9 mouse cellular contexts compared by ENCODE assay signal in the genomic region with DNA sequence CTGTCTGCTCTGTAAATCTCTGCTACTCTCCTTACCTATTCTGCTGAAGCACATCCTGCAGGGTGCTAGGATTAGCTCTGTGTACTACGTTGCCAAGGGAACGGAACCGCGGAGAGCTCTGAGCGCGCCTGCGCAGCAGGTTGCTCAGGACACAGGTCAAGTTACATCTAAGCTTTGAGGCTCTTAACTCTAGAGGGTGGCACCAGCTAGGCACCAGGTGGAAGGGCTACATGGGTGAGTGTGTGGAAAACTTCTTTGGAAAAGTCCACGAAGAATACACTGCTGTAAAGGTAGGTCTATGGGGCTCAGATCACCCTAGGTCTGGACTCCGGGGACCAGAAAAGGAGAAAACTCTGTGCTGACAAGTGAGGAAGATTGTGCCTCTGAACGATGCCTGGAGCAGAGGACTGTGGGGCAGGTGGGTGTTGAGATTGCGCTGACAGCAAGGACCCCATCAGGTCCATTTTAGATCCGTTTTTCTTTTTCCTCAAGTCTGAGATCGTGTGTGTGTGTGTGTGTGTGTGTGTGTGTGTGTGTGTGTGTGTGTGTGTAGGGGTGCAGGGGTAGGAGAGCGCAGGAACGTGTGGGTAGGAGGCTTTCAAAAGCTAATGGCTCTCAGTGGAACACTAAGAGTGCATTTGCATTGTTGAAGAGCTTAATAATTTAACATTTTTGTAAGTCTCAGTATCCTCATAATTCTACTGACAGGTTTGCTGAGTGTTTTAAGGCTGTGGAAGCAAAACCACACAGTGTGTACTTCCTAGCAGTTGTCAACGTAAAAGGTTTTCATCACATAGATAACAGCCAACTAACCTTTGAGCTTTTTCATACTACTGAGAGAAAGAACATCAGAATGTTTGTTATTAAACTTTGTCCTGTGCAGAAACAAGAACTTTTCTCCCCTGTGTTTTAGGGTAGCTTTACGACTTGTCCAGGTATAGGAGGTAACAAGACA. TPM values are rescaled to one million over a fixed set of nuclear protein-coding genes. Genes with fewer than 3 reads are reported as not detected.
DNase-seq lines count a peak whose midpoint lies in the region; ATAC-seq lines count a peak whose summit lies in the region.
"Had no signal": no experiment of that assay in that cellular context is flagged by ENCODE, and none has a peak within 500 bp of the region (broad histone marks: within the 10 kb centered on the region; RNA-seq: fewer than 3 reads in every experiment).

No protein-coding gene starts in this region.

- peak; percentile 96 for ATAC-seq in embryonic facial prominence, embryonic 11.5 days (replicated peaks; ENCODE audit: insufficient number of reproducible peaks, low FRiP score, low TSS enrichment, low read depth)
- peak; percentile 90 for ATAC-seq in hindbrain, embryonic 14.5 days (ENCODE audit: low FRiP score)

- DNase-seq in layer of hippocampus, adult 11-12 months (ENCODE audit: low spot score): peak; percentile 13
- DNase-seq in layer of hippocampus, adult 9-10 months (ENCODE audit: low spot score): no peak
- peak; percentile 83 for DNase-seq in embryonic facial prominence, embryonic 11.5 days (ENCODE audit: low spot score)
- DNase-seq in hindbrain, embryonic 14.5 days (ENCODE audit: low spot score): peak; percentile 53
- DNase-seq in layer of hippocampus, postnatal 25 days (ENCODE audit: extremely low spot score in 1 of 2, low spot score in 1 of 2): peak; percentile 7 to 18
- DNase-seq in lung, postnatal 10 days: peak; percentile 34
- peak; percentile 74 for DNase-seq in retina, embryonic 14.5 days (ENCODE audit: low spot score)
- no peak for DNase-seq in c-Kit-positive CD71-positive TER-119-positive erythroid progenitor cells, embryonic 14.5 days (ENCODE audit: low spot score)

- no peaks in the 10 kb centered on the region for H3K9me3 ChIP-seq in embryonic facial prominence, embryonic 11.5 days (replicated peaks; ENCODE audit: control insufficient read depth, low read length)
- no peaks in the 10 kb centered on the region for H3K9me3 ChIP-seq in hindbrain, embryonic 14.5 days (ENCODE audit: control insufficient read depth, low read length)

- no peak overlapping the region for H3K9ac ChIP-seq in embryonic facial prominence, embryonic 11.5 days (replicated peaks; ENCODE audit: low read length)
- peak overlapping the region; percentile 30; the same call in 1 of the 2 replicates for H3K9ac ChIP-seq in hindbrain, embryonic 14.5 days

- 25% methylated on average over 16 of the region's 17 CpGs for WGBS in embryonic facial prominence, embryonic 11.5 days
- 23% methylated on average over 17 of the region's 17 CpGs for WGBS in hindbrain, embryonic 14.5 days

- no peaks in the 10 kb centered on the region for H3K36me3 ChIP-seq in embryonic facial prominence, embryonic 11.5 days (replicated peaks; ENCODE audit: control insufficient read depth, insufficient read depth, low read depth, low read length)
- no peaks in the 10 kb centered on the region for H3K36me3 ChIP-seq in hindbrain, embryonic 14.5 days (replicated peaks; ENCODE audit: control insufficient read depth, insufficient read depth)

- H3K27ac ChIP-seq in embryonic facial prominence, embryonic 11.5 days (replicated peaks; ENCODE audit: low read depth, low read length): no peak overlapping the region
- no peak overlapping the region for H3K27ac ChIP-seq in hindbrain, embryonic 14.5 days
- H3K27ac ChIP-seq: macrophage had no signal

- H3K4me3 ChIP-seq in embryonic facial prominence, embryonic 11.5 days (ENCODE audit: low read depth, low read length): no peak overlapping the region
- peak overlapping the region; percentile 19 for H3K4me3 ChIP-seq in hindbrain, embryonic 14.5 days (replicated peaks; ENCODE audit: low read length)

- H3K27me3 ChIP-seq in embryonic facial prominence, embryonic 11.5 days (ENCODE audit: control insufficient read depth, insufficient read depth, low read length): no peaks in the 10 kb centered on the region
- no peaks in the 10 kb centered on the region for H3K27me3 ChIP-seq in hindbrain, embryonic 14.5 days (ENCODE audit: control insufficient read depth, insufficient read depth, low read length)

- 0 out of 2 replicates have a peak, but pooled peaks cover 3% of the 10 kb centered on the region for H3K4me1 ChIP-seq in embryonic facial prominence, embryonic 11.5 days (ENCODE audit: control insufficient read depth, insufficient read depth, low read length)
- H3K4me1 ChIP-seq in hindbrain, embryonic 14.5 days (replicated peaks; ENCODE audit: control insufficient read depth, insufficient read depth, low read length): 0 out of 2 replicates have a peak, but pooled peaks cover 4% of the 10 kb centered on the region

- peak overlapping the region; percentile 32 for H3K4me2 ChIP-seq in embryonic facial prominence, embryonic 11.5 days (ENCODE audit: low read depth, low read length)
- peak overlapping the region; percentile 52 for H3K4me2 ChIP-seq in hindbrain, embryonic 14.5 days (replicated peaks)

RNA-seq across cellular contexts. Expression of gene Pifo, which starts 12.8 kb away (rescaled TPM):
- not detected in 2 replicates for polyA plus RNA-seq in embryonic facial prominence, embryonic 11.5 days (2014; fragmentation: Nextera tagmentation; extraction: Ambion mirVana)
- polyA plus RNA-seq in hindbrain, embryonic 14.5 days (2014; fragmentation: Nextera tagmentation; extraction: Ambion mirVana): 7.5 and 15.1 TPM in 2 replicates
- total RNA-seq in layer of hippocampus, postnatal 25 days (2021): under 1 TPM in 1 of 2 experiments, not detected in 1; 0.30 TPM
- polyA plus RNA-seq: macrophage had no signal

RNA-seq across cellular contexts. Expression of gene Ovgp1, which starts 28.2 kb away (rescaled TPM):
- 1.9 and 2.1 TPM in 2 replicates for polyA plus RNA-seq in embryonic facial prominence, embryonic 11.5 days (2014; fragmentation: Nextera tagmentation; extraction: Ambion mirVana)
- 4.0 and 4.1 TPM in 2 replicates for polyA plus RNA-seq in hindbrain, embryonic 14.5 days (2014; fragmentation: Nextera tagmentation; extraction: Ambion mirVana)
- total RNA-seq in layer of hippocampus, postnatal 25 days (2021): 1 to 10 TPM; 1.0 to 3.2 TPM

RNA-seq across cellular contexts. Expression of gene Chil5, which starts 30.9 kb away (rescaled TPM):
- 0.29 TPM in 1 of 2 replicates, not detected in the other for polyA plus RNA-seq in embryonic facial prominence, embryonic 11.5 days (2014; fragmentation: Nextera tagmentation; extraction: Ambion mirVana)
- polyA plus RNA-seq in hindbrain, embryonic 14.5 days (2014; fragmentation: Nextera tagmentation; extraction: Ambion mirVana): 0.20 and 0.26 TPM in 2 replicates
- not detected for total RNA-seq in layer of hippocampus, postnatal 25 days (2021)
- polyA plus RNA-seq: macrophage had no signal

RNA-seq across cellular contexts. Expression of gene Atp5f1, which starts 41.8 kb away (rescaled TPM):
- polyA plus RNA-seq in embryonic facial prominence, embryonic 11.5 days (2014; fragmentation: Nextera tagmentation; extraction: Ambion mirVana): 561 and 575 TPM in 2 replicates
- polyA plus RNA-seq in hindbrain, embryonic 14.5 days (2014; fragmentation: Nextera tagmentation; extraction: Ambion mirVana): 577 and 604 TPM in 2 replicates
- total RNA-seq in layer of hippocampus, postnatal 25 days (2021): 100 to 1,000 TPM; 289 to 314 TPM

RNA-seq across cellular contexts. Expression of gene Wdr77, which starts 42.5 kb away (rescaled TPM):
- polyA plus RNA-seq in embryonic facial prominence, embryonic 11.5 days (2014; fragmentation: Nextera tagmentation; extraction: Ambion mirVana): 117 and 127 TPM in 2 replicates
- 86.2 and 90.1 TPM in 2 replicates for polyA plus RNA-seq in hindbrain, embryonic 14.5 days (2014; fragmentation: Nextera tagmentation; extraction: Ambion mirVana)
- 10 to 100 TPM; 48.4 to 52.4 TPM for total RNA-seq in layer of hippocampus, postnatal 25 days (2021)

Comparison
In these comparisons a context has a peak if more than half of its experiments do, and no peak if none do; other contexts are left out.
1. DNase-seq: peak in layer of hippocampus, adult 11-12 months (single experiment), embryonic facial prominence, embryonic 11.5 days (single experiment), hindbrain, embryonic 14.5 days (single experiment), layer of hippocampus, postnatal 25 days (2 of 2), lung, postnatal 10 days (single experiment) and retina, embryonic 14.5 days (single experiment); none in layer of hippocampus, adult 9-10 months (single experiment) and c-Kit-positive CD71-positive TER-119-positive erythroid progenitor cells, embryonic 14.5 days (single experiment).